Mouse (Mus musculus): ENCODE data around the gene Maco1.

Maco1 gene

DNA sequence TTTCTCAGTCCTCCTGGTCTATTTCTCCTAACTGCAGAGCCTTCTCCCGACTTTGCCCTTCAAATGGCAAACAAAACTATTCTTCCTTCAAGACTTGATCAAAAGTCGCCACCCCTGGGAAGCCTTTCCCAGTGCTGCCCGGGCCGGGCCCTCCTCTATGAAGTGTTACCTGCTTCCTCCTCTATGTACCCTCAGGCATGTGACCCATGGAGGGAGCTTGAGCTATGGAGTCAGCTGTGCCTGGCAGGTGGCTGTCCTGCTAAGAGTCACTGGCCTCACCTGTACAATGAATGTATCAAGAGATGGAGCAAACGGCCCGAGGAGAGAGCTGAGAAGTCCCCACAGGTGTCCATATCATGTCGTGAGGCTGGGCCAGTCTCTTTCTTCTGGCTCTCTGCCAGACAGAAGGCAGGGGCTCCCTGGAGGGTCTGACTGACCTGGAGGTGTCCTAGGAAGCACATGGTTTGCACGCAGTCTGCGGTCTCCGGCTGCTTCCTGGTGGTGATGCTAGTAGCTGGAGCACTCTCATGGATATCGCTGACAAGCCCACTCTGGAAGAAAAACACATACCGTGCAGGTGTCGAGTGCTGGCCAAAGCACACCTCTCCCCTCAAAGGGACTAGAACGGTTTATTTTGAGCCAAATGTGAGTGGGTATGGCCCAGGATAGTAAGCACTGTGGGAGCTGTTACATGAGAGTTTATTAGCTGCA lies 77.8 kb downstream of the Maco1 start:
- in situ Hi-C loops (cut with MboI; ENCODE audit: low sequenced_read_pairs), result no loop called here

DNA sequence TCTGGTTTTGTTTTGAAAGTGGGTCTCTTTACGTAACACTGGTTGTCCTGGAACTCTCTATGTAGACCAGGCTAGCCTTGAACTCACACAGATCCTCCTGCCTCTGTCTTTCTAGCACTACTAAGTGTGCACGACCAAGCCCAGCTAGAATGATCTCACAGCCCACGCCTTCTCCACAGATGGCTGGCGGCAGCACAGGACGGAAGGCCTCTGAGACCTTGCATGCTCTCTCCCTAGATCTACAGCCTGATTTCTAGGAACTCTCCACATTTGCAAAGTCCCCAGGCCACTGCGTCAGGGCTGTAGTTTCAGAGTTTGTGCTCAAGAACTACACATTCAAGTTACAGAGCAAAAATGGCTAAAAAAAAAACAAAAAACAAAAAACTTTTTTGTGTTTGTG lies 79.0 kb downstream of the Maco1 start:
- in situ Hi-C loops (cut with MboI; ENCODE audit: low sequenced_read_pairs), result no loop called here

DNA sequence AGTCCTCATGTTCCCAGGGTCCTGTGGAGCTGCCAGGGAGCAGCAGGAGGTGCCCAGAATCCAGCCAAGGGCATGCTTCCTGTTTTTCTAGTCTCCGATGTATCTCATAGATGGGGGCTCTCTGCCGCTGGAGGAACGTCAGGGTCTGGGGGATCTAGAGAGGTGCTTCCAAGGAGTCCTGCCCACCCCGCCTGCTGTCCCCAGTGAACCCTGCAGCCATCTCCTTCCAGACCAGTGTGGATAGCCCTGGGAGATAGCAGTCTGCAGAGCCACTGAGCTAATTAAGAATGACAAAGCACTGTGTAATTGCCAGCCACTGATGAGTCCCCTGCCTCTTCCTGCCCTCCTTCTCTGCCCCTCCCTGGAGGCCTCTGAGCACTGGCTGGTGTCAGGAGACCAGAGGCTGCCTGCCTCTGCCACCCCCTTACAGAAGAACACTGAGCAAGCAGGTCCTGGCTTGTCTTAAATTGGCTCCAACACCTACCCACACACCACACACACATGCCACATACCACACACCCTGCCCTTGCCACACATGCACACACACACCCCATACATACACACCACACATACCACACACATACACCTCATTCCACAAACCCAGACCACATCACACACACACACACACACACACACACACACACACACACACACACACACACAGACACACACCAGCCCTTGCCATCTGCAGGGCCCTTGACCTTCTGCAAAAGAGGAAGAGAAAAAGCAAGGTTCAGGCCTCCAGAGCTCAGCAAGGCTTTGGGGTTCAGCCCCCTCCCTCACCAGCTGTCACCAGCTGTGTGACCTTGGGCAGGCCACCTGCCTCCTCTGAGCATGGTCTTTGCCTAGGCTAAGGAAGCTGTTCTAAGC lies 80.1 kb downstream of the Maco1 start:
- in situ Hi-C loops (cut with MboI; ENCODE audit: low sequenced_read_pairs), result no loop called here

DNA sequence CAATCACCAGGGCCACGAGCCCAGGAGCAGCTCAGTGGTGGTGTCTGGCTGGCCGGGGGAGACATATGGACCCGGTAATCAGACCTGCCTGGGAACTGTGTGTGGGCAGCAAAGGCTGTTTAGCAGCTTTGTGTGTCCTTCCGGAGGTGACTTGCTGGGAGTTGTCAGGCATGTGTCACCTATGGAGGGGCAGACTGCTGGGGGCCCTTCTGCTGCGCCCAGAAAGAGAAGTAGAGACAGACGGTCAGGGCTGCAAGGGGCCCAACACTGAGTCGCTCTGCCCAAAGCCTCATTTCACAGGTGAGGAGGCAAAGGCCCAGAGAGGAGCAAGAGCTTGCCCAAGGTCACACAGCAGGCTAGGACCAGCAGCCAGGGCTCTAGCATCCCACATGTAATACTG lies 83.3 kb downstream of the Maco1 start:
- in situ Hi-C loops (cut with MboI; ENCODE audit: low sequenced_read_pairs), result no loop called here

DNA sequence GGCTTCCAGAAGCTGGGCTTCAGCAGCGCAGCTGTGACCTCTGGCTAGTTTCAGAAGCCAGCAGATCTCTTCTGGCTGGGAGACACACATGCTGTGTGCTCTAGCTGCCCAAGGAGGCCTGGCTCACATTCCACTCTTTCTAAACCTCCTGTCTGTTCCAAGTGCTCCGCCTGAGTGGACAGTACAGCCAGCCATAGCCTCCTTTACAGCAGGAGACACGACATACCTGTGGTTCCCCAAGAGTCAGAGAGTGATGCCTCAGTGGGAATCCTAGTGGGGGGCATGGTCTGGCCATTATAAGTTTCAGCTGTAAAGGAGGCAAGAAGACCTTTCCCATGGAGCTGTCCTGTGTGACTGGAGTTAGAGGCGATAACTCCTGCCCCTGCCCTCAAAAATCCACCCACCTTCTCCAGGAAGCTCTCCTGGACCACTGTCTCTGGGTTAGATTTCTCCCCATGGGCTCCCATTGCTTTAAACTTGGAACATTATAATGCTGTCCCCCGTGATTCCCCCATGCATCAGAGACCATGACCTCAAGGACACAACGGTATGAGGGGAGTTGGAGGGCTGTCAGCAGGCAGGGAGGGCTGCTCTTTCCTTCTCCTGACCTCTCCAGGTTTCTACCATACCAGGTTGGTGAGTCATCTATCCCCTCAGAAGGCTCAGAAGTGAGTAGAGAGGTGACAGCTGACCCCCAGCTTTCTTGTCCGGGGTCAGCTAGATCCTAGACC lies 83.9 kb downstream of the Maco1 start:
- in situ Hi-C loops (cut with MboI; ENCODE audit: low sequenced_read_pairs), result no loop called here

DNA sequence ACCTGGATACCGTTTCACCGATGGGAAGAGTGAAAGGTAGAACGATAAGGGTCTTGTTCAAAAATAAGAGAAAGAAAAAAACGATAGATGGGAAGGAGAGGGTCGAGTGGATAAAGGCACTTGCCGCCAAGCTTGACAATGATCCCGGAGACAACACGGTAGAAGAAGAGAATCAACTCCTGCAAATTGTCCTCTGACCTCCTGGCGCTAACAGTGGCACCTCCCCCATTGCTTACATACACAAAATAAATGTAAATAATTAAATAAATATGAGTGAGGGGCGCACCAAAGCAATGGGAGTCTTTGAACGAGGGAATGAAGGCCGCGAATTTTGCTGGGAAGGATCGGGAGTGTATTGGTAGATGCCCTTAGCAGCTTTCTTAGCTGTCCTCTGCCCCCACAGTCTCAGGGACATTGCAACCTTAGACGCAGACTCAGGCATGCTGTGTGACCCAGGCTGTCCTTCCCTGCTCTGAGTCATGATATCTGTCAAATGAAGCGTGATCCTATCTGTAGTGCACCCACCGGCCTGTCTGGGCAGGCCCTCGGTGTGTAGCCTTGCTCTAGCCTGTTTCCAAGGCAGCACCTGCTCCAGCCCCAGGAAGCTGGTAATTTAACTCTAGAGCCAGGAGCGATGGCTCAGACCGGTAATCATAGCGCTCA lies 84.8 kb downstream of the Maco1 start:
- in situ Hi-C loops (cut with MboI; ENCODE audit: low sequenced_read_pairs), result no loop called here

DNA sequence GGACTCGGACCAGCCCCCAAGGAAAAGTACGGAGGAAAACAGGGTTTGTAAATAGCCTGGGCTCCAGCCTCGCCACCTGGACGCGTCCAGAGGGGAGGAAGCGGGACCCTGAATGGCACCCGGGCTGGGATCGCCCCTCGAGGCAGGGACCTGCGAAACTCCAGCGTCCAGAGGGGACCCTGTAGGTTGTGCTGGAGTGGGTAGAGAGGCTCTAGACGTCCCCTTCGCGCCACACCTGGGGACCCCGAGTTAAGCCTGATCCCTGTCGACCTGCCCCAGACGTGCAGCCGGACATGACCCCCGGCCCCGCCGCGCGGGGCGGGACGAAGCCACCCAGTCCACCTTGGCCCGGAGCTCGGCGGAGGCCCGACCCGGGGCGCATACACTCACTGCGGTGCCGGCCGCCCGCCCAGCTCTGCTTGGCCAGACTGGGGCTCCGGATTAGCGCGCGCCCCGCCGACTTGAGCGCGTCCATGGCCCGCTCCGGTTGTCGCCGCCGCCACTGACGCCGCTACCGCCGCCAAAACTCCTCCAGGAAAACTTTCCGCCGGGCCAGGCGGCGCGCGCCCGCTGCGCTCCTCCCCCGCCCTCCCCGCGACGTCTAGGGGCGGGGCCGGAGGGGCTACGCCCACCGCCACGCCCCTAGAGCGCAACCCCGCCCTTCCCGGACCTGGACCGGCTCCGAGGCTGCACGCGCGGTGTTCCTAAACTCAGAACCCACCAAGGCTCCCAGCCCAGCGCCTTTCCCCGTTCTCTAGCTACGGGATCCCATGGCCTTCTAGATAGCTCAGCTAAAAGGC lies 85.5 kb downstream of the Maco1 start, which contains the start of gene Ldlrap1:
Gene Ldlrap1 (minus strand): TSS at position 599 of the 800 bp plus-strand sequence.
- in situ Hi-C loops (cut with MboI; ENCODE audit: low sequenced_read_pairs), result no loop called here

DNA sequence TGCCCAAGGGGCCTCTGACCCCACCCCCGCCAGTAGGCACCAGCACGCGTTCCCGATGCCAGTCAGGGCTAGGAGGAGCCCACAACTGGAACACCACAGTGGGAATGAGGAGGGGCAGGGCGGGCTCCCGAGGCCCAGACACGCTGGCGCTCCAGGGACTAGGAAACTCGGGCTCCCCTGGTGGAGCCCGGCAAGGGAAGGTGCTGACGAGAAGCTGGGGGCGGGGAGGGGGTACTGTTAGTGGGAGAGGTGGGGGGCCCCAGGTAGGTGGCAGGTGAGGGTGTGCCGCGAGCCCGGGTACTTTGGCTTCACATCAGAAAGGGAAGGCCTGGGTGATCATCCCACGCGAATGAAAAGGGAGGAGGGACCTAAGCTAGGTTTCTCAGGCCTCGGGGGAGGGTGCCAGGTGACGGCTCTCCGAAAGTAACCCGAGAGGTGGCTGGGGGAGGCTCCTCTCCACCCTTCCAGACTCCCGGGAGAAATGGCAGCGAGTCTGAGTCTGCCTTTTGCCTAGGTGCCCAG lies 86.2 kb downstream of the Maco1 start:
- in situ Hi-C loops (cut with MboI; ENCODE audit: low sequenced_read_pairs), result no loop called here

DNA sequence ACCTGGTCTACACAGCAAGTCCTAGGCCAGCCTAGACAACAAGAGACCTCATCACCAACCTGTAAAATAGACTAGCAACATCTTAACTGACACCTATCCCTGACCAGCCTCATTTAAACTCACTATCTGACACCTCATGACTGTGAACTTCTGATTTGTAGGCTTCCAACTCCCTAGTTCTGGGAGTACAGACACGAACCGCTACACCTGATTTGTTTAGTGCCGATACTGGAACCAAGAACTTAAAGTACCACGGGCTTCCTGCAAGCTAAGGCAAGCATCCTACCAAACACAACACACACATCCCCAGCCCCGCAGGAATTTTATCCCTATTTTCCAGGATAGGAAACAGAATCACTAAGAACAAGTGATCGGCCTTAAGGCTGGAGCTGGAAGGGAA lies 86.9 kb downstream of the Maco1 start:
- in situ Hi-C loops (cut with MboI; ENCODE audit: low sequenced_read_pairs), result no loop called here

DNA sequence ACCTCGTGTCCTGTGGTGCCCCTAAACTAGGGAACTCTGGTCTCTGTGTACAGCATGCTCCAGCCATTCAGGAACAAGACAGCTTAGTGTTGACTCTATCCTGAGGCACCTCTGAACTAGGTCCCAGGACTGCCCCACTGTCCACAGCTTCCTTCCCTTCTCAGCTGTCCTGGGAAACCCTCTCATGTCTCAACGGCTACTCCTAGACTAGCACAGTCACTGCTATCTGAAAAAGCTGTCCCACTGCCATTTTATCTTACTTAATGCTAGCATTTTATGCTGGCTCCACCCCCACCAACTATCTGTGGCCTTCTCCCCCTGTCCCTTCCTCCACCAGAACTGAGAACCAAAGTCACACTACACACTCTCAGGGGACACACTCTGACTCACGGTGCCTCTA lies 88.8 kb downstream of the Maco1 start:
- in situ Hi-C loops (cut with MboI; ENCODE audit: low sequenced_read_pairs), result no loop called here

DNA sequence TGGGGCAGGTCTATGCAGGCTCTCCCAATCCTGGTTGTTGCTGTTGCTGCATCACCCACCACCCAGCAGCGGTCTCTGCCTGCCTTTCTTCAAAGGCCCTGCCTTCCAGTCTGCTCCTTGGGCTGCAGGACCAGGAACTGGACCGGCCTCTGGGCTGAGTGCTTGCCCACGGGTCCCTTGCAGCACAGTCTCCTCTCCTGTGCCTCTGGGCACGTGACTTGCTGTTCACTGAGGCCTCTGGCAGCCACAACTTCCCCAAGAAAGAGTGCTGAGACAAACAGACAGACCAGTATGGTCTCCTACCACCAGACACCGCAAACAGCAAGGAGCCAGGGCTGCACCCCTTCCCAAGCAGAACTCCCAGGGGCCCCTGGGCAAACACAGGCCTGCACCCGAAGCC lies 90.8 kb downstream of the Maco1 start:
- in situ Hi-C loops (cut with MboI; ENCODE audit: low sequenced_read_pairs), result no loop called here

DNA sequence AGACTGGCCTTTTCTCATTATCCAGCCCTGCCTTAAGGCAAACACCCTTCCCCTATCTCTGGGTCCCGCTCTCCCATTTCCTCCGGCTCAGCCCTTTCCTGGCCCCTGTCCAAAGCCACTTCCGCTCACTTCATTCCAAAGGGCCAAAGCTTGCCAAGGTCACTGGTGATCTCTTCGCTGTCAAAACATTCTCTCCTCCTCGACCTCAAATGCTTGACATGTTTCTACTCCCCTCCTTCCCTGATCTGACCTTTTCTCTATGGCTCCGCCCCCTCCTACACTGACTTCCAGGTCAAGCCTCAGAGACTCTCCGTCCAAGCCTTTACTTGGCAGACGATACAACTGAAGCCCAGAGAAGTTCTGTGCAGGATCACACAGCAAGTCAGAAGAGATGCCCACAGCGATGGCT lies 92.3 kb downstream of the Maco1 start:
- in situ Hi-C loops (cut with MboI; ENCODE audit: low sequenced_read_pairs), result no loop called here

DNA sequence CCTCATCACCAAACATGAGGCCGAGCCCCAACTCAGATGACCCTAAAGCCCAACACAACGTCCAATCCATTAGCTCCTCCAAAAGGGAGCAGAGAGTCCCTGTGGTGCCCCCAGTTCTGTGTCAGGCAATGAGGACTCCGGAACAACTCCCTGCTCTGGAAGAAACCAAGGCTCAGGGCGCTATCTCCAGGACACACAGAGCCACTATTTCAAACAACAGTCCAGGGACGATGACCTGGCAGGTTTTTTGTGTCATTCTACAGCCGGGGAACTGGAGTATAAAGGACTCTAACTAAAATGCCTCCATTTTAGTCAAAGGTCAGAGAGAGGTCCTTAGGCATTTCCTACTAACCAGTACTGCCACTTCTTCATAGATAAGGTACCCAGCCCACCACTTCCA lies 92.9 kb downstream of the Maco1 start:
- in situ Hi-C loops (cut with MboI; ENCODE audit: low sequenced_read_pairs), result no loop called here

DNA sequence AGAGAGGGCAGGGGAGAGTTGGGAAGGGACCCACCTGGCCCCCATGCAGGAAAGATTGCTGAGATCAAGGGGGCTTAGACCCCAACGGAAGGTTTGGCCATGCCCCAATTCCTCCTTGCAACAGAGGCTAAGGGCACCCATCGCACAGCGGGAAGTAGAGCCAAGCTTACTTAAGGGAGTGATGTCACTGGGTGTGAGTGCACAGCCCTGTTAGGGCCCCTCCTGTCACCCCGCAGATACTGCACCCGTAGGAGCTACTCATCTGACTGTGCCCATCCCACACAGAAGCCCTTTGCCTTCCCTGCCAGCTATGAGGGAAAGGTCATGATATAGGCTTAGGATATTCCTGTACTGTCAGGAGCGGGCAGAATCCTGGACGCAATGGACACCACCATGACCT lies 93.6 kb downstream of the Maco1 start:
- in situ Hi-C loops (cut with MboI; ENCODE audit: low sequenced_read_pairs), result no loop called here

DNA sequence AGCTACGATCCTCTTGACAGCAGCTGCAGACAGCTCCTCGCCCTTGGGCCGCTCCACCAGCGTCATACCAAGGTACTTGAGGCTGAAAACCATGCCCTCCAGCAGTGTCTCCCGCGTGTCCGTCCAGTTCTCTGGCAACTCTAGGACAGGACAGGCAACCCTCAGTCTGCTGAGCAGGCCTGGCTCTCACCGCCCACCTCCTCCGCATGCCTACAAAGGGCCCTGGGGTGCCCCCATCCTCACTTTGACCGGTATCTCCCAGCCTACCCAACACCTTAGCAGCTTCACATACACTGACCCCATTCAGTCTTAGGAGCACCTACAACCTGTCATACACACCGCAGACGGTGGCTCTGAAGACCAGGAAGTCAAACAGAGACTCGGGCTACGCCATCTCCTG lies 94.2 kb downstream of the Maco1 start:
- in situ Hi-C loops (cut with MboI; ENCODE audit: low sequenced_read_pairs), result no loop called here

DNA sequence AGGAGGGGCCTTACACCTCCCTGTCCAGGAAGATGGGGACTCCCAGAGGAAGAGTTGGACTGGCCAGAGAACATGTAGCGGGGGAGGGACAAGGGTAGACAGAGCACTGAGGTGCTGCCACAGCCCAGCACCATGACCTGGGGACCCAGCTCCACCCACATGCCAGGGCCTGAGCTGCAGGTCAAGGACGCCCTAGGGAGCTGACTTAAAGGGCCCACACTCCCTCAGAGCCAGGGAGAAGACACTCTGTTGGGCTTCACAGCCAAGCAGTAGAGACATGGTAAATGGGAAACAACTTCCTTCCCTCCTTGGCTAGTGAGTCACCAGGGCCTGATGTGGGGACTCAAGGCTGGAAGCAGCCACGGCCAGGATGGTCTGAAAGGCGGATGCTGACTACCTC lies 94.8 kb downstream of the Maco1 start:
- in situ Hi-C loops (cut with MboI; ENCODE audit: low sequenced_read_pairs), result no loop called here

DNA sequence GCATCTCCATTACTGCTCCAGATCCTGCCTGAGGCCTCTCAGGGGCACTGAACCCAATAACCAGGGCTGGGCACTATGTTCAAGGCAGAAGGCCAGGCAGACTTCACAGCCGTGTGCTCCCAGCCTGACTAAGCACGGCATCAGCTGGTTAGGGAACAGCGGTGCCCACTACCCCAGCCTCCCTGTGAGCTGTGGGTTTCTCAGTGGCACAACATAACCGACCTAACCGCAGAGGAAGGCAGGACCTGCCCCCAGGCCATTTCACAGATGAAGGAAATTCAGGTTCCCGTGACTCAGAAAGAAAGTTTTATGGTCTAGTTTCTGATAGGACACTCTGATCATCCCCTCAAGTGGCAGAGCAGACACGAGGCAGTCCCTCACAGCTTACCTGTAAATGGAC lies 96.2 kb downstream of the Maco1 start:
- in situ Hi-C loops (cut with MboI; ENCODE audit: low sequenced_read_pairs), result no loop called here

DNA sequence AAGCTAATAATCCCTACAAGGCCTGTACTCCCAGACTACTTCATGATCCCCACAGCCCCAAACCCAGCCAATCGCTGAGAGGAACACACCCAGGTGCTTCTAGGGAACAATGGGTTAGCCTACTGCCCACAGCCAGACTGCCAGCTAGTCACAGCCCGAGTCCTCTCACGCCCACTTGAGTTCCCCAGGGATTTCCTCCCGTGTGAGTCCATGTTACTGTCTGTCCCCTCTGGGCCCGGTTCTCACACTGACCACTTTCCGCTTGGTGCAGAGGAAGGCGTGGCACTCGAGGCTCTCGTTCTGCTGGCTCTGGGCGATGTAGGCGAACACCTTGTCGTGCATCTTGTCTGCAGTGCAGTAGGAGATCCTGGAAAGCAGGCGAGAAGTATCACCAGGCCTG lies 98.2 kb downstream of the Maco1 start:
- in situ Hi-C loops (cut with MboI; ENCODE audit: low sequenced_read_pairs), result no loop called here

DNA sequence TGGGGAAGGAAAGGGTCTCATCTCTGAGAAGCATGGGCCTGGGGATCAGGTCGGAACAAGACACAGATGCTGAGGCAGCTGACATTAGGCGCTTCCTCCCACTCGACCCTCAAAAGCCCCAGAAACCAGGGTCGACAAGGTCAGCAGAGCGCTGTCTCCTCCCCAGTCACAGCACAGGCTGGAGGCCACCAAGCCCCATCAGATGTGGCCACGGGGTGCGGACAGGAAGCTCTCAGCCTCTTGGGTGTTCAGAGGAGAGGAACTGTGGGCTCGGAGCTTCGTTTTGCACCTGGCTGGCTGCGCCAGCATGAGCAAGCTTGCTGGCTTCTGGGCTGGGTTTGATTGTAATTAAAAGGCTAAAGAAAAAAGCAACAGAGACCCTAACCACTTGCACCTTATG lies 98.8 kb downstream of the Maco1 start:
- in situ Hi-C loops (cut with MboI; ENCODE audit: low sequenced_read_pairs), result no loop called here
